Mouse (Mus musculus): ENCODE measurements at regions not wholly inside any gene's neighbourhood (a gene's known extent, or its start where the extent isn't known, plus 50 kb on each side); places are given as distances from the start of the nearest gene placed in this dataset.

GRCm38 (mm10) chr11:25356671-25357586, 853.6 kb downstream of the 5730522E02Rik start:
- in situ Hi-C loops (cut with MboI; ENCODE audit: unreplicated experiment in 2 of 2): no loop called here

GRCm38 (mm10) chr11:25335667-25336066, 874.9 kb downstream of the 5730522E02Rik start:
- in situ Hi-C loops (cut with MboI; ENCODE audit: unreplicated experiment in 2 of 2): no loop called here

GRCm38 (mm10) chr11:25330696-25331095, 879.9 kb downstream of the 5730522E02Rik start:
- in situ Hi-C loops (cut with MboI; ENCODE audit: unreplicated experiment in 2 of 2): no loop called here

GRCm38 (mm10) chr11:25322426-25322825, 888.1 kb downstream of the 5730522E02Rik start:
- in situ Hi-C loops (cut with MboI; ENCODE audit: unreplicated experiment in 2 of 2): loop anchor here (25.0 kb wide), 2 partner anchors 1190 to 1640 kb away; no protein-coding TSS in a partner anchor

GRCm38 (mm10) chr11:25321494-25321893, 889.1 kb downstream of the 5730522E02Rik start:
- in situ Hi-C loops (cut with MboI; ENCODE audit: unreplicated experiment in 2 of 2): loop anchor here (25.0 kb wide), 2 partner anchors 1191 to 1641 kb away; no protein-coding TSS in a partner anchor

- in situ Hi-C loops (cut with MboI; ENCODE audit: unreplicated experiment in 2 of 2): loop anchor here (25.0 kb wide), 2 partner anchors 1198 to 1648 kb away; no protein-coding TSS in a partner anchor
Measured at GRCm38 (mm10) chr11:25314645-25315044, 895.9 kb downstream of the 5730522E02Rik start.

GRCm38 (mm10) chr11:25313879-25314278, 896.7 kb downstream of the 5730522E02Rik start:
- in situ Hi-C loops (cut with MboI; ENCODE audit: unreplicated experiment in 2 of 2): loop anchor here (25.0 kb wide), 2 partner anchors 1198 to 1648 kb away; no protein-coding TSS in a partner anchor

GRCm38 (mm10) chr11:25313308-25313707, 897.3 kb downstream of the 5730522E02Rik start:
- in situ Hi-C loops (cut with MboI; ENCODE audit: unreplicated experiment in 2 of 2): loop anchor here (25.0 kb wide), 2 partner anchors 1199 to 1649 kb away; no protein-coding TSS in a partner anchor

GRCm38 (mm10) chr11:25310754-25311153, 899.8 kb downstream of the 5730522E02Rik start:
- in situ Hi-C loops (cut with MboI; ENCODE audit: unreplicated experiment in 2 of 2): loop anchor here (25.0 kb wide), 2 partner anchors 1202 to 1652 kb away; no protein-coding TSS in a partner anchor

GRCm38 (mm10) chr11:25301130-25301529, 909.4 kb downstream of the 5730522E02Rik start:
- in situ Hi-C loops (cut with MboI; ENCODE audit: unreplicated experiment in 2 of 2): loop anchor here (5.0 to 25.0 kb wide), 7 partner anchors 554 to 1661 kb away; no protein-coding TSS in a partner anchor

GRCm38 (mm10) chr11:25288346-25288745, 922.2 kb downstream of the 5730522E02Rik start:
- in situ Hi-C loops (cut with MboI; ENCODE audit: unreplicated experiment in 2 of 2): no loop called here

GRCm38 (mm10) chr11:25287458-25288247, 922.9 kb downstream of the 5730522E02Rik start:
- in situ Hi-C loops (cut with MboI; ENCODE audit: unreplicated experiment in 2 of 2): no loop called here

- in situ Hi-C loops (cut with MboI; ENCODE audit: unreplicated experiment in 2 of 2): no loop called here
Measured at GRCm38 (mm10) chr11:25269936-25270540, 940.5 kb downstream of the 5730522E02Rik start.

- in situ Hi-C loops (cut with MboI; ENCODE audit: unreplicated experiment in 2 of 2): no loop called here
Measured at GRCm38 (mm10) chr11:25262906-25263305, 947.7 kb downstream of the 5730522E02Rik start.

GRCm38 (mm10) chr11:25259691-25260090, 950.9 kb downstream of the 5730522E02Rik start:
- in situ Hi-C loops (cut with MboI; ENCODE audit: unreplicated experiment in 2 of 2): no loop called here

- in situ Hi-C loops (cut with MboI; ENCODE audit: unreplicated experiment in 2 of 2): no loop called here
Measured at GRCm38 (mm10) chr11:25233360-25233890, 977.1 kb downstream of the 5730522E02Rik start.
